Mouse (Mus musculus): Measurements from ENCODE around the gene Lcn9.

DNA sequence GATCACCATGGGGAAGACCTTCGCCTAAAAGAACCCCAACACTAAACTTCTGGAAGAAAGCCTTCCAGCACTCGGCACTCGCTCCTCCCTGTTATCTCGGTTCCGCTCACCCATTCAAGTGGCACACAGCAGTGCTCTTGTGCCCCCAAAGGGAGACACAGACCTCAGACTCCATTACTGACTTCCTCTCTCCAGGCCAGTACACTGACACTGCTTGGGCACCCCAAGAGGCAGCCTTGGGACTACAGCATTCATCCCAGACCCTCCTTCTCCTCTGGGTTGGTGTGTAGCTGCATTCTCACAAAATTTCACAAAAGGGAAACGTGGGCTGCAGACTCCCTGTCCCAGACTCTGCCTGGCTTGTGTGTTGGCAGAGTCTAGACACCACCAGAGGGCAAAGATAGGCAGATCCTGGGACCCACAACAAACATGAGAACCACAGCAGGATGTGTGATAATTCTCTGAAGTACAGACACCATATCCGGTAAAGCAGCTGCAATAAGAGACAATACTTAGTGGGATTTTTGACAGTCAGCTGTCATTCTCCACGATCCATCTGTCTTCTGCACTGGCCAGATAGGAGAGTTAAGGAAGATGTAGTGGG, 5.5 kb downstream of the Lcn9 start:
- TF ChIP-seq CTCF (IDR thresholded peaks at IDR 0.05; ENCODE audit: low read depth, low read length) (no peak), POLR2A (IDR thresholded peaks at IDR 0.05; ENCODE audit: borderline replicate concordance, low read depth, low read length) (no peak)
